Mouse (Mus musculus) adrenal gland, postnatal 4 days (tissue): ENCODE measurements around the gene Tsr3. TPM values are rescaled to one million over a fixed set of nuclear protein-coding genes. Genes with fewer than 3 reads are reported as not detected.

Source experiments
- DNase-seq, 2 experiments: peaks; one replicate each; pipeline ENCODE4 v3.0.0; 2021 to 2022; ENCODE audit warnings: low spot score in 2 of 2, mixed read lengths in 2 of 2
- microRNA-seq: library from miRNA; unstranded; fragments of <30 nt; microRNA quantifications from one replicate; pipeline ENCODE4 v1.2.0, GENCODE M21; 2021
- total RNA-seq, 2 experiments: library from RNA; stranded (reverse); gene quantifications; 2 replicates each; pipeline ENCODE4 v1.2.3; 2021

Gene Tsr3
- total RNA-seq, 2 experiments from 2014 or later: 35.6 to 36.5 TPM

GRCm38 (mm10) chr17:25290411-25290810 lies 50.4 kb downstream of the Tsr3 start:
- no peak for DNase-seq

Small RNAs within 50 kb of the gene (microRNA-seq; reads per million reads assigned to microRNA genes)
- 16.0 reads per million, percentile 27 among the genes with 10 or more reads in this experiment for gene Mir3547

Other genes starting within 250 kb of the Tsr3 start
- 10 to 100 TPM; 26.3 to 31.8 TPM for gene Cramp1l, start 224.4 kb upstream of the Tsr3 start, total RNA-seq
- 10 to 100 TPM; 25.7 to 34.2 TPM for gene Ift140, start 224.1 kb upstream of the Tsr3 start, total RNA-seq
- 10 to 100 TPM; 25.5 to 26.4 TPM for gene Tmem204, start 156.6 kb upstream of the Tsr3 start, total RNA-seq
- gene Telo2, start 124.2 kb upstream of the Tsr3 start, total RNA-seq: 10 to 100 TPM; 30.3 to 35.1 TPM
- under 1 TPM; 0.36 to 0.76 TPM for gene Ptx4, start 119.4 kb upstream of the Tsr3 start, total RNA-seq
- gene Clcn7, start 106.8 kb upstream of the Tsr3 start, total RNA-seq: 10 to 100 TPM; 34.6 to 38.6 TPM
- under 1 TPM; 0.20 to 0.25 TPM for gene Ccdc154, start 77.7 kb upstream of the Tsr3 start, total RNA-seq
- gene Gm38655, start 64.7 kb upstream of the Tsr3 start, total RNA-seq: under 1 TPM; 0.45 to 0.48 TPM
- 10 to 100 TPM; 17.7 to 18.3 TPM for gene BC003965, start 55.6 kb upstream of the Tsr3 start, total RNA-seq
- 10 to 100 TPM; 20.8 to 21.6 TPM for gene Unkl, start 51.8 kb upstream of the Tsr3 start, total RNA-seq
- 10 to 100 TPM; 39.0 to 40.6 TPM for gene Gnptg, start within 50 bp of the Tsr3 start, total RNA-seq
- gene Baiap3, start 16.2 kb downstream of the Tsr3 start, total RNA-seq: 10 to 100 TPM; 24.4 to 30.7 TPM
- 100 to 1,000 TPM; 371 to 391 TPM for gene Ube2i, start 34.5 kb downstream of the Tsr3 start, total RNA-seq
- gene Prss34, start 58.2 kb downstream of the Tsr3 start, total RNA-seq: 1 to 10 TPM; 2.4 to 4.6 TPM
- not detected for gene Prss28, start 68.5 kb downstream of the Tsr3 start, total RNA-seq
- gene Prss29, start 78.5 kb downstream of the Tsr3 start, total RNA-seq: not detected
- gene Tpsab1, start 105.4 kb downstream of the Tsr3 start, total RNA-seq: 1 to 10 TPM; 3.3 to 6.7 TPM
- gene Tpsb2, start 126.1 kb downstream of the Tsr3 start, total RNA-seq: 10 to 100 TPM; 10.3 to 19.6 TPM
- gene Tpsg1, start 129.1 kb downstream of the Tsr3 start, total RNA-seq: under 1 TPM in 1 of 2 experiments, not detected in 1; 0.56 TPM
- 10 to 100 TPM; 64.1 to 65.3 TPM for gene Cacna1h, start 193.6 kb downstream of the Tsr3 start, total RNA-seq
- not detected for gene Tekt4, start 214.4 kb downstream of the Tsr3 start, total RNA-seq